Mouse (Mus musculus): ENCODE data around the gene Tlx1. TPM values are rescaled to one million over a fixed set of nuclear protein-coding genes. Genes with fewer than 3 reads are reported as not detected.

The Tlx1 gene
- polyA plus RNA-seq, 1 experiment from 2014 or later: not detected

- Histone ChIP-seq H3K9me3 (no peaks in the 10 kb centered on the region), H3K36me3 (replicated peaks) (no peaks in the 10 kb centered on the region), H3K4me1 (no peaks in the 10 kb centered on the region), H3K27me3 (replicated peaks) (0 out of 2 replicates have a peak, but pooled peaks cover 9% of the 10 kb centered on the region), H3K4me2 (no peak overlapping the region), H3K27ac (no peak overlapping the region), H3K9ac (no peak overlapping the region), H3K4me3 (no peak overlapping the region)
- WGBS: 83% methylated on average over 3 of the region's 3 CpGs
- no peak for ATAC-seq (replicated peaks)
These were observed 55.0 kb downstream of the Tlx1 start for GRCm38 (mm10) chr19:45205311-45206105.

Other genes starting within 250 kb of the Tlx1 start
- 27.8 and 33.0 TPM in 2 replicates for gene Slf2, start 219.5 kb upstream of the Tlx1 start, polyA plus RNA-seq (2015; fragmentation: Nextera tagmentation; extraction: Ambion mirVana)
- gene Sema4g, start 161.6 kb upstream of the Tlx1 start, polyA plus RNA-seq (2015; fragmentation: Nextera tagmentation; extraction: Ambion mirVana): 17.1 and 20.4 TPM in 2 replicates
- gene Twnk, start 145.0 kb upstream of the Tlx1 start, polyA plus RNA-seq (2015; fragmentation: Nextera tagmentation; extraction: Ambion mirVana): 15.9 and 17.2 TPM in 2 replicates
- 86.9 and 88.0 TPM in 2 replicates for gene Mrpl43, start 144.2 kb upstream of the Tlx1 start, polyA plus RNA-seq (2015; fragmentation: Nextera tagmentation; extraction: Ambion mirVana)
- 25.2 and 28.6 TPM in 2 replicates for gene Lzts2, start 136.3 kb upstream of the Tlx1 start, polyA plus RNA-seq (2015; fragmentation: Nextera tagmentation; extraction: Ambion mirVana)
- 3.2 and 4.1 TPM in 2 replicates for gene Pdzd7, start 105.0 kb upstream of the Tlx1 start, polyA plus RNA-seq (2015; fragmentation: Nextera tagmentation; extraction: Ambion mirVana)
- gene Sfxn3, start 103.2 kb upstream of the Tlx1 start, polyA plus RNA-seq (2015; fragmentation: Nextera tagmentation; extraction: Ambion mirVana): 89.6 and 97.2 TPM in 2 replicates
- gene Kazald1, start 75.4 kb upstream of the Tlx1 start, polyA plus RNA-seq (2015; fragmentation: Nextera tagmentation; extraction: Ambion mirVana): 1.3 TPM in 2 replicates
- gene Lbx1, start 85.1 kb downstream of the Tlx1 start, polyA plus RNA-seq (2015; fragmentation: Nextera tagmentation; extraction: Ambion mirVana): 0.06 and 0.09 TPM in 2 replicates
- gene Btrc, start 213.1 kb downstream of the Tlx1 start, polyA plus RNA-seq (2015; fragmentation: Nextera tagmentation; extraction: Ambion mirVana): 65.9 and 66.7 TPM in 2 replicates

Data from midbrain, embryonic 15.5 days (tissue).